26 mouse cellular contexts compared by ENCODE assay signal in the genomic region with DNA sequence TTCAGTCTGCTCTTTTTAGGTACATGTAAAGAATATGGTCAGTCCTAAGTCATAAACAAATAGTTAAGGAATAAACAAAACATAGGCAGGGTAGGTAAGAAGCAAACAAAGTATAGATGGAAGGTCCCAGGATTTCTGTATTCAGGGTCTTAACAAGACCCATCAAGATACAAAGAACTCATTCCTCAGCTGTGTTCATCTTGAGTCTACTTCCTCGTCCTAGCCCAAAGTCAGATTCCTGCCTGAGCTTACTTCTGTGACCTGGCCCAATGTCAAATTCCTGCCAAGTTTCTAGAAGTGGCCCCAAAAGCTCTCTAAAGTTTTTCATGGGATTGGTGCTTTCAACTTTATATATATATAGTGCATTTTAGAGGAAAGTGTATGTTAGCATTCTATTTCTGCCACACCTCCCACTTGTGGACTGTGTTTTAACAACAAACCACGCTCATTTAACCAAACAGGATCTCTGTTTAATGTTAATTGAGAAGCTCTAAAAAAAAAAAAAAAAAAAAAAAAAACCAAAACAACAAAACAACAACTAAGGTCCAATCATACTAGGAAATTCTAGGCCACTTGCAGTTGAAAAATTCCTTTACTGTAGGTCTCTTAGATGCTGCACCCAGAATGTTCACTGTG.
DNase-seq lines count a peak whose midpoint lies in the region; ATAC-seq and TF ChIP-seq lines count a peak whose summit lies in the region.
"Had no signal": no experiment of that assay in that cellular context is flagged by ENCODE, and none has a peak within 500 bp of the region (broad histone marks: within the 10 kb centered on the region; RNA-seq: fewer than 3 reads in every experiment).

No protein-coding gene starts in this region.

- TF ChIP-seq CTCF in forebrain, postnatal 0 days (IDR thresholded peaks at IDR 0.05; ENCODE audit: low read depth), result no peak

- ATAC-seq in forebrain, embryonic 13.5 days, result no peak
- ATAC-seq in forebrain, postnatal 0 days, result no peak
- ATAC-seq: activated CD4-positive, CD25-positive, alpha-beta regulatory T cell, adult 4 months; CD4-positive, CD25-positive, alpha-beta regulatory T cell, adult 4 months; Patski had no signal

- H3K9me3 ChIP-seq in ES-E14 (ENCODE audit: control insufficient read depth, insufficient read depth, low read depth, low read length), result no peaks in the 10 kb centered on the region
- no peaks in the 10 kb centered on the region for H3K9me3 ChIP-seq in forebrain, embryonic 13.5 days (replicated peaks)
- H3K9me3 ChIP-seq in forebrain, postnatal 0 days (ENCODE audit: low read length), result no peaks in the 10 kb centered on the region
- H3K9me3 ChIP-seq: G1E had no signal

- no peak overlapping the region for H3K9ac ChIP-seq in ES-E14 (ENCODE audit: insufficient read depth, low read depth, low read length, poor library complexity, severe bottlenecking)
- no peak overlapping the region for H3K9ac ChIP-seq in forebrain, embryonic 13.5 days
- H3K9ac ChIP-seq in forebrain, postnatal 0 days, result no peak overlapping the region

- no peaks in the 10 kb centered on the region for H3K27me3 ChIP-seq in forebrain, embryonic 13.5 days
- H3K27me3 ChIP-seq in forebrain, postnatal 0 days (ENCODE audit: insufficient read depth, low read length), result no peaks in the 10 kb centered on the region
- H3K27me3 ChIP-seq: CH12.LX, Patski had no signal

- no peak overlapping the region for H3K4me3 ChIP-seq in ES-E14 (ENCODE audit: insufficient read depth in 1 of 2, low read depth in 1 of 2, low read length in 2 of 2, poor library complexity in 1 of 2, severe bottlenecking in 1 of 2)
- no peak overlapping the region for H3K4me3 ChIP-seq in forebrain, embryonic 13.5 days
- no peak overlapping the region for H3K4me3 ChIP-seq in forebrain, postnatal 0 days (ENCODE audit: low read depth, low read length)

- H3K4me2 ChIP-seq in forebrain, embryonic 13.5 days, result no peak overlapping the region
- no peak overlapping the region for H3K4me2 ChIP-seq in forebrain, postnatal 0 days (ENCODE audit: low read depth)

- in situ Hi-C loops in ES-E14 (cut with MboI; ENCODE audit: low sequenced_read_pairs in 2 of 2, unreplicated experiment in 2 of 2), result no loop called here

- peaks cover 0 to 2% of the 10 kb centered on the region in 2 experiments; a peak in 2 of 4 replicates for H3K4me1 ChIP-seq in ES-E14 (ENCODE audit: control insufficient read depth in 2 of 2, insufficient read depth in 2 of 2, low read length in 2 of 2, poor library complexity in 1 of 2)
- no peaks in the 10 kb centered on the region for H3K4me1 ChIP-seq in forebrain, embryonic 13.5 days
- no peaks in the 10 kb centered on the region for H3K4me1 ChIP-seq in forebrain, postnatal 0 days (ENCODE audit: insufficient read depth)

- WGBS in forebrain, embryonic 13.5 days, result 82% methylated on average over 2 of the region's 2 CpGs
- WGBS in forebrain, postnatal 0 days, result 87% methylated on average over 2 of the region's 2 CpGs

- H3K27ac ChIP-seq in ES-E14 (ENCODE audit: insufficient read depth, low read depth, low read length, poor library complexity, severe bottlenecking), result no peak overlapping the region
- H3K27ac ChIP-seq in forebrain, embryonic 13.5 days, result no peak overlapping the region
- H3K27ac ChIP-seq in forebrain, postnatal 0 days (ENCODE audit: low read depth, low read length), result no peak overlapping the region

- H3K36me3 ChIP-seq in ES-E14 (ENCODE audit: control insufficient read depth, insufficient read depth, low read length, poor library complexity, severe bottlenecking), result no peaks in the 10 kb centered on the region
- H3K36me3 ChIP-seq in forebrain, embryonic 13.5 days (ENCODE audit: poor library complexity, severe bottlenecking), result no peaks in the 10 kb centered on the region
- no peaks in the 10 kb centered on the region for H3K36me3 ChIP-seq in forebrain, postnatal 0 days (ENCODE audit: insufficient read depth)
- H3K36me3 ChIP-seq: G1E had no signal

- DNase-seq in ES-CJ7 (ENCODE audit: low read depth, low spot score) (peak; percentile 79), ES-E14 (ENCODE audit: low read depth, low spot score) (peak; percentile 62), R1 (ENCODE audit: low read depth, low spot score) (peak; percentile 93), ZHBTc4 (ENCODE audit: low read depth, low spot score) (peak; percentile 90)
- DNase-seq in frontal cortex, adult 2 months (ENCODE audit: extremely low spot score in 1 of 2, low spot score in 1 of 2), result no peak
- no peak for DNase-seq in forebrain, postnatal 0 days
- DNase-seq in cerebellum, postnatal 25 days, result no peak
- DNase-seq: adrenal gland, adult 2 months; adrenal gland, adult 8-10 months; adrenal gland, postnatal 10 days; adrenal gland, postnatal 14 days; adrenal gland, postnatal 25 days; adrenal gland, postnatal 36 days; B cell, adult 2 months; cerebellum, adult 11 months; cerebellum, adult 11-12 months; cerebellum, adult 18-20 months; cerebellum, adult 2 months; cerebellum, adult 8-10 months; cerebellum, adult 9-10 months had no signal

TF ChIP-seq in ES-E14, 5 proteins besides CTCF, POLR2A, EP300 and RAD21:
- 0 out of 2 replicates have a peak, but pooled peaks have one; percentile 21 for TF ChIP-seq CHD2 (IDR thresholded peaks at IDR 0.05; ENCODE audit: low read depth, low read length)
- TF ChIP-seq MAFK (IDR thresholded peaks at IDR 0.05; ENCODE audit: insufficient read depth, low read depth, low read length), result no peak
- TF ChIP-seq HCFC1 (IDR thresholded peaks at IDR 0.05; ENCODE audit: borderline replicate concordance, insufficient read depth, low read length), result no peak
- no peak for TF ChIP-seq ZC3H11A (IDR thresholded peaks at IDR 0.05; ENCODE audit: borderline replicate concordance, low read depth, low read length)
- peak; percentile 96 for TF ChIP-seq ZNF384 (IDR thresholded peaks at IDR 0.05; ENCODE audit: low read depth, low read length)

Comparison
In these comparisons a context has a peak if more than half of its experiments do, and no peak if none do; other contexts are left out.
1. DNase-seq: peak in ES-CJ7 (single experiment), ES-E14 (single experiment), R1 (single experiment) and ZHBTc4 (single experiment); none in frontal cortex, adult 2 months (0 of 2), forebrain, postnatal 0 days (single experiment) and cerebellum, postnatal 25 days (0 of 2).